Mouse (Mus musculus): ENCODE results near the gene Klc4. TPM values are rescaled to one million over a fixed set of nuclear protein-coding genes. Genes with fewer than 3 reads are reported as not detected.

Klc4 gene
- polyA plus RNA-seq, 1 experiment from 2014 or later = 32.8 TPM

GRCm38 (mm10) chr17:46679843-46680759 lies 34.3 kb upstream of the Klc4 start:
- 1% methylated on average over 34 of the region's 34 CpGs for WGBS
- H3K36me3 ChIP-seq (ENCODE audit: control insufficient read depth, insufficient read depth, low read length) = peaks cover 56% of the 10 kb centered on the region
- H3K4me3 ChIP-seq (replicated peaks; ENCODE audit: low read depth, low read length) = peak overlapping the region; percentile 82
- peak overlapping the region; percentile 90 for H3K27ac ChIP-seq (replicated peaks; ENCODE audit: low read depth, low read length)
- H3K27me3 ChIP-seq (ENCODE audit: control insufficient read depth, insufficient read depth, low read length) = no peaks in the 10 kb centered on the region
- peaks cover 19% of the 10 kb centered on the region for H3K4me1 ChIP-seq (ENCODE audit: control insufficient read depth, insufficient read depth, low read length)
- ATAC-seq (ENCODE audit: low FRiP score, low TSS enrichment) (no peak; the same call in none of the 2 replicates), DNase-seq (peak; percentile 75)
- H3K4me2 ChIP-seq (ENCODE audit: low read length) = peak overlapping the region; percentile 76
- H3K9ac ChIP-seq (replicated peaks; ENCODE audit: low read length) = peak overlapping the region; percentile 69
- H3K9me3 ChIP-seq (ENCODE audit: control insufficient read depth, low read length) = no peaks in the 10 kb centered on the region

DNA sequence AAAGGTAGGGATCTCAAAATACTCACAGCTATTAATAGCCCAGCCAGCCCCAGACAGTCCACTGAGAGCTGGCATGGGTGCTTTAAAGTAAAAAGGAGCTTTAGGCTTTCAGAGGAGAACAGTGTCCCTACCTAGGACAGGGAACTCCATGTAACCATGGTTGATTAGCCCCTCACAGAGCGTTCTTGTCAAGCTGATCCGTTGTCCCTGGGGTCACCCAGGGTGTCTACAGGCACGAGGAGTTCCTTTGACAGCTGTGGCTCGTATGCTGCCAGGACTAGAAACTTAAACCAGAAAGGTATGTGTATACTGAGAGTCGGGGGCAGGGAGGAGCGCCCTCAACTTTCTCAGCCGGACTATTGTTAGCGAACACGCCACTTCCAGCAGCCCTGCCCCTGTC lies 33.1 kb upstream of the Klc4 start:
- peaks cover 25% of the 10 kb centered on the region for H3K4me1 ChIP-seq (ENCODE audit: control insufficient read depth, insufficient read depth, low read length)
- H3K36me3 ChIP-seq (ENCODE audit: control insufficient read depth, insufficient read depth, low read length) = peaks cover 49% of the 10 kb centered on the region
- no peak for ATAC-seq (ENCODE audit: low FRiP score, low TSS enrichment)

DNA sequence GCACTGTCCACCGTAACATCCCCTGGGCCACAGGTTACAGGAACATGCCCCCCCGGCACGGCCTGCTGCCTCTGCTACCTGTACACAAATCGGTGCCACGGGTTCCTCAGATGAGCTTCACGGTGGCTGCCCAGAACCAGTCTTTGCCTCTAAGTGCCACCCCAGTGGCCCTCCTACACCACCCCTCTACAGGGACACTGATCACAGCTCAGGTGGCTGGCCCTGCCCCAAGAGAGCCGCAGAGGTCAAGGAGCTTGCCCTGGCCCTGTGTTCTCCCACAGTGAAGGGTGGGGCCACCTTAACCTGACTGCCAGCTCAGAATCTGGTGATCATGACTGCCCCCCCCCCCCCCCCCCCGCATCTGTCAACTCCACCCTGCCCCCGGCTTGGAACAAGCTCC lies 32.6 kb upstream of the Klc4 start, which contains the start of gene Mea1:
Gene Mea1 (plus strand): TSS at position 378 of the 400 bp plus-strand sequence.
- no peaks in the 10 kb centered on the region for H3K9me3 ChIP-seq (ENCODE audit: control insufficient read depth, low read length)
- peaks cover 29% of the 10 kb centered on the region for H3K4me1 ChIP-seq (ENCODE audit: control insufficient read depth, insufficient read depth, low read length)
- H3K9ac ChIP-seq (replicated peaks; ENCODE audit: low read length) = peak within 1 kb of the TSS; percentile 69
- ATAC-seq (ENCODE audit: low FRiP score, low TSS enrichment) (no peak), DNase-seq (no peak)
- H3K27ac ChIP-seq (replicated peaks; ENCODE audit: low read depth, low read length) = no peak within 1 kb of the TSS
- peak within 1 kb of the TSS; percentile 76 for H3K4me2 ChIP-seq (ENCODE audit: low read length)
- peaks cover 44% of the 10 kb centered on the region for H3K36me3 ChIP-seq (ENCODE audit: control insufficient read depth, insufficient read depth, low read length)
- H3K4me3 ChIP-seq (replicated peaks; ENCODE audit: low read depth, low read length) = peak within 1 kb of the TSS; percentile 82
- H3K27me3 ChIP-seq (ENCODE audit: control insufficient read depth, insufficient read depth, low read length) = no peaks in the 10 kb centered on the region
- WGBS = 93% methylated on average over 9 of the region's 9 CpGs

More for the DNA sequence above, 33.1 kb upstream of the Klc4 start:
- DNase-seq = no peak
- no peaks in the 10 kb centered on the region for H3K27me3 ChIP-seq (ENCODE audit: control insufficient read depth, insufficient read depth, low read length)
- H3K27ac ChIP-seq (replicated peaks; ENCODE audit: low read depth, low read length) = no peak overlapping the region
- peak overlapping the region; percentile 69; the same call in 1 of the 2 replicates for H3K9ac ChIP-seq (replicated peaks; ENCODE audit: low read length)
- H3K4me2 ChIP-seq (ENCODE audit: low read length) = peak overlapping the region; percentile 76
- H3K4me3 ChIP-seq (replicated peaks; ENCODE audit: low read depth, low read length) = peak overlapping the region; percentile 82; the same call in 1 of the 2 replicates
- WGBS = 71% methylated on average over 9 of the region's 9 CpGs
- H3K9me3 ChIP-seq (ENCODE audit: control insufficient read depth, low read length) = no peaks in the 10 kb centered on the region

DNA sequence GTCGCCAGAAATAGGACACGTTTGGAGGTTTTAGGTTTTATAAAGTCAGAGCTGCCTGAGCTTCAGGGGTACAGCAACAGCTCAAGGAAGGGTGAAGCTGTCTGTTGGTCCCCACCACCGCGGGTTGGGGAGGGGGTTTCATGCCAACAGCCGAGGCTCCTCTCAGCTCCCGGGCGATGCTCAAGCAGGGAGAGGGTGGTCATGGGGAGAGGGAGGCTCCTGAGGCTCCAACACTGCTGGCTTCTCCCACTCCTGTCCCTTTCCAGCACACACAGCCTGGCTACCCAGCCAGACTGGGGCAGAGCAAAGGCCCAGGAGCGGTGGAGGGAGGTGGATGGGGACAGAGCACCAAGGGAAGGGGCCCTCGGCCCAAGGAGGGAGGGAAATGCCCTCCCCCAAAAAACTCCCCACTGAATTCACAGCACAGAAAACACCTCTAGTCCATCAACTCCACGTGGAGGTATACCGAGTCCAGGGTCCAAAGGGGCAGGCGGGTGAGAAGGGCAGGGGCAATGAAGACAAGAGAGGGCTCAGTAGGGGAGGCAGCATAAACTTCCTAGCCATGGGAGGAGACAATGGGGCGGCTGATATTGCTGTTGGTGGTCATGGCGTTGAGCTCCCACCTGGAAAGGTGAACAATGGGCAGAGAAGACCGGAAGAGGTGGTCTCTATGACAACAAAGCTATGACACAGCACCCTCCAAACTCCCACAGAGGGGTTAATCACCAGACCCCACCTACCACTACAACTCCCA lies 28.9 kb upstream of the Klc4 start:
- Histone ChIP-seq H3K27me3 (ENCODE audit: control insufficient read depth, insufficient read depth, low read length) (no peaks in the 10 kb centered on the region), H3K4me3 (replicated peaks; ENCODE audit: low read depth, low read length) (peak overlapping the region; percentile 79), H3K27ac (replicated peaks; ENCODE audit: low read depth, low read length) (peak overlapping the region; percentile 67), H3K36me3 (ENCODE audit: control insufficient read depth, insufficient read depth, low read length) (peaks cover 50% of the 10 kb centered on the region), H3K9me3 (ENCODE audit: control insufficient read depth, low read length) (no peaks in the 10 kb centered on the region), H3K9ac (replicated peaks; ENCODE audit: low read length) (peak overlapping the region; percentile 64; the same call in 1 of the 2 replicates), H3K4me1 (ENCODE audit: control insufficient read depth, insufficient read depth, low read length) (peaks cover 26% of the 10 kb centered on the region), H3K4me2 (ENCODE audit: low read length) (peak overlapping the region; percentile 94)
- ATAC-seq (ENCODE audit: low FRiP score, low TSS enrichment) = peak; percentile 39
- WGBS = 16% methylated on average over 15 of the region's 15 CpGs
- DNase-seq = no peak

- Histone ChIP-seq H3K27ac (replicated peaks; ENCODE audit: low read depth, low read length) (peak within 1 kb of the TSS; percentile 67), H3K4me3 (replicated peaks; ENCODE audit: low read depth, low read length) (peak within 1 kb of the TSS; percentile 79), H3K4me1 (ENCODE audit: control insufficient read depth, insufficient read depth, low read length) (peaks cover 18% of the 10 kb centered on the region), H3K9me3 (ENCODE audit: control insufficient read depth, low read length) (no peaks in the 10 kb centered on the region), H3K4me2 (ENCODE audit: low read length) (peak within 1 kb of the TSS; percentile 94), H3K27me3 (ENCODE audit: control insufficient read depth, insufficient read depth, low read length) (no peaks in the 10 kb centered on the region), H3K36me3 (ENCODE audit: control insufficient read depth, insufficient read depth, low read length) (peaks cover 57% of the 10 kb centered on the region), H3K9ac (replicated peaks; ENCODE audit: low read length) (peak within 1 kb of the TSS; percentile 64)
- ATAC-seq (ENCODE audit: low FRiP score, low TSS enrichment) (peak; percentile 89), DNase-seq (peak; percentile 95)
- WGBS = 1% methylated on average over 43 of the region's 43 CpGs
These were observed 28.2 kb upstream of the Klc4 start, which contains the start of gene Rrp36 for GRCm38 (mm10) chr17:46673850-46674529. Gene Rrp36, minus strand, starts transcription at chr17:46674352.

GRCm38 (mm10) chr17:46669911-46670310 lies 24.1 kb upstream of the Klc4 start:
- WGBS = 95% methylated on average over 10 of the region's 10 CpGs
- H3K27ac ChIP-seq (replicated peaks; ENCODE audit: low read depth, low read length) = no peak overlapping the region
- H3K36me3 ChIP-seq (ENCODE audit: control insufficient read depth, insufficient read depth, low read length) = peaks cover 52% of the 10 kb centered on the region
- no peaks in the 10 kb centered on the region for H3K9me3 ChIP-seq (ENCODE audit: control insufficient read depth, low read length)
- no peak overlapping the region for H3K9ac ChIP-seq (replicated peaks; ENCODE audit: low read length)
- no peak overlapping the region for H3K4me2 ChIP-seq (ENCODE audit: low read length)
- ATAC-seq (ENCODE audit: low FRiP score, low TSS enrichment) (no peak), DNase-seq (no peak)
- H3K27me3 ChIP-seq (ENCODE audit: control insufficient read depth, insufficient read depth, low read length) = no peaks in the 10 kb centered on the region
- H3K4me1 ChIP-seq (ENCODE audit: control insufficient read depth, insufficient read depth, low read length) = peaks cover 15% of the 10 kb centered on the region
- H3K4me3 ChIP-seq (replicated peaks; ENCODE audit: low read depth, low read length) = no peak overlapping the region

- no peak overlapping the region for H3K4me3 ChIP-seq (replicated peaks; ENCODE audit: low read depth, low read length)
- H3K27me3 ChIP-seq (ENCODE audit: control insufficient read depth, insufficient read depth, low read length) = no peaks in the 10 kb centered on the region
- no peak overlapping the region for H3K27ac ChIP-seq (replicated peaks; ENCODE audit: low read depth, low read length)
- no peak overlapping the region for H3K9ac ChIP-seq (replicated peaks; ENCODE audit: low read length)
- no peaks in the 10 kb centered on the region for H3K4me1 ChIP-seq (ENCODE audit: control insufficient read depth, insufficient read depth, low read length)
- no peak for DNase-seq
- H3K36me3 ChIP-seq (ENCODE audit: control insufficient read depth, insufficient read depth, low read length) = peaks cover 70% of the 10 kb centered on the region
- H3K9me3 ChIP-seq (ENCODE audit: control insufficient read depth, low read length) = no peaks in the 10 kb centered on the region
- 92% methylated on average over 16 of the region's 16 CpGs for WGBS
- H3K4me2 ChIP-seq (ENCODE audit: low read length) = no peak overlapping the region
- ATAC-seq (ENCODE audit: low FRiP score, low TSS enrichment) = no peak
These were observed 21.9 kb upstream of the Klc4 start for GRCm38 (mm10) chr17:46667712-46668111.

- no peak for ATAC-seq (ENCODE audit: low FRiP score, low TSS enrichment)
- no peak overlapping the region for H3K4me2 ChIP-seq (ENCODE audit: low read length)
- no peaks in the 10 kb centered on the region for H3K4me1 ChIP-seq (ENCODE audit: control insufficient read depth, insufficient read depth, low read length)
- H3K9ac ChIP-seq (replicated peaks; ENCODE audit: low read length) = no peak overlapping the region
- no peak overlapping the region for H3K4me3 ChIP-seq (replicated peaks; ENCODE audit: low read depth, low read length)
- H3K9me3 ChIP-seq (ENCODE audit: control insufficient read depth, low read length) = no peaks in the 10 kb centered on the region
- no peak overlapping the region for H3K27ac ChIP-seq (replicated peaks; ENCODE audit: low read depth, low read length)
- peaks cover 92% of the 10 kb centered on the region for H3K36me3 ChIP-seq (ENCODE audit: control insufficient read depth, insufficient read depth, low read length)
- WGBS = 87% methylated on average over 5 of the region's 5 CpGs
- no peaks in the 10 kb centered on the region for H3K27me3 ChIP-seq (ENCODE audit: control insufficient read depth, insufficient read depth, low read length)
- DNase-seq = no peak
These were observed 16.9 kb upstream of the Klc4 start for GRCm38 (mm10) chr17:46662730-46663129.

Data from midbrain, embryonic 14.5 days (tissue).